Comparison of ENCODE assay signal across 8 mouse cellular contexts in the genomic region with DNA sequence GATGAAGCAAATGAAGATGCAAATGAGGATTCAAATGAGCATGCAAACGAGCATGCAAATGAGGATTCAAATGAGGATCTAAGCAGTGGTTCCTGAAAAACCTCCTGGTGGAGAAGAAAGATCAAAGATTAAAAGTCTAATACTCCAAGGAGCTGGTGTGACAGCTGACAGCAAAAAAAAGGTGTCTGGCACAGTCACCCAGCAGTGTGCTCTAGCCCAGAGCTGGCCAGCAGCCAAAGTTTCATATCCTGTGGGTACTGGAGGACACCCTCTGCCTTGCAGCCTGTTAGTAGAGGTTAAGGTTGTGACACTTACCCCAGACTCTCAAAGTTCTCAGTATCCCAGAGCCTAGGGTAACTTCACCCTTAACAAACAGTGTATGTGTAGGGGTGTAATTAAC.
DNase-seq lines count a peak whose midpoint lies in the region; ATAC-seq and TF ChIP-seq lines count a peak whose summit lies in the region.

No protein-coding gene starts in this region.

- no peak overlapping the region for H3K27ac ChIP-seq in stomach, embryonic 14.5 days (ENCODE audit: low read length)
- no peak overlapping the region for H3K27ac ChIP-seq in stomach, postnatal 0 days (replicated peaks)
- H3K27ac ChIP-seq in intestine, postnatal 0 days (ENCODE audit: low read depth, low read length): no peak overlapping the region

- no peaks in the 10 kb centered on the region for H3K27me3 ChIP-seq in stomach, embryonic 14.5 days (ENCODE audit: control insufficient read depth, insufficient read depth, low read length)
- H3K27me3 ChIP-seq in stomach, postnatal 0 days (ENCODE audit: control insufficient read depth, insufficient read depth, low read length): no peaks in the 10 kb centered on the region
- H3K27me3 ChIP-seq in intestine, postnatal 0 days (replicated peaks; ENCODE audit: control insufficient read depth, insufficient read depth, low read length): no peaks in the 10 kb centered on the region

- H3K4me1 ChIP-seq in stomach, embryonic 14.5 days (ENCODE audit: control insufficient read depth, insufficient read depth, low read length): no peaks in the 10 kb centered on the region
- no peaks in the 10 kb centered on the region for H3K4me1 ChIP-seq in stomach, postnatal 0 days (replicated peaks; ENCODE audit: control insufficient read depth, insufficient read depth)
- H3K4me1 ChIP-seq in intestine, postnatal 0 days (replicated peaks; ENCODE audit: control insufficient read depth, insufficient read depth, low read length): no peaks in the 10 kb centered on the region

- no peak overlapping the region for H3K4me3 ChIP-seq in stomach, embryonic 14.5 days (ENCODE audit: low read depth, low read length)
- H3K4me3 ChIP-seq in stomach, postnatal 0 days (ENCODE audit: low read depth, low read length): no peak overlapping the region
- no peak overlapping the region for H3K4me3 ChIP-seq in intestine, postnatal 0 days (ENCODE audit: low read depth, low read length)

- DNase-seq in embryo, embryonic 11.5 days (ENCODE audit: low read depth, low spot score): peak; percentile 4
- DNase-seq in embryo, embryonic 9.5 days (ENCODE audit: extremely low spot score): no peak
- no peak for DNase-seq in stomach, postnatal 0 days (ENCODE audit: low spot score)
- peak; percentile 33 for DNase-seq in heart, adult 8-10 months (ENCODE audit: low spot score)
- peak; percentile 79 for DNase-seq in kidney, postnatal 10 days

- H3K9me3 ChIP-seq in stomach, embryonic 14.5 days (ENCODE audit: control insufficient read depth, low read depth, low read length): no peaks in the 10 kb centered on the region
- H3K9me3 ChIP-seq in stomach, postnatal 0 days (ENCODE audit: control insufficient read depth, low read length): no peaks in the 10 kb centered on the region
- no peaks in the 10 kb centered on the region for H3K9me3 ChIP-seq in intestine, postnatal 0 days (ENCODE audit: control insufficient read depth)

- 72% methylated on average over 1 of the region's 1 CpGs for WGBS in stomach, embryonic 14.5 days
- WGBS in stomach, postnatal 0 days: 74% methylated on average over 1 of the region's 1 CpGs
- 59% methylated on average over 1 of the region's 1 CpGs for WGBS in intestine, postnatal 0 days

- H3K36me3 ChIP-seq in stomach, embryonic 14.5 days (ENCODE audit: control insufficient read depth, insufficient read depth, low read length): no peaks in the 10 kb centered on the region
- H3K36me3 ChIP-seq in stomach, postnatal 0 days (ENCODE audit: control insufficient read depth, insufficient read depth, low read length): no peaks in the 10 kb centered on the region
- H3K36me3 ChIP-seq in intestine, postnatal 0 days (ENCODE audit: control insufficient read depth, insufficient read depth): no peaks in the 10 kb centered on the region

- no peak overlapping the region for H3K9ac ChIP-seq in stomach, embryonic 14.5 days (replicated peaks; ENCODE audit: low read depth, low read length)
- H3K9ac ChIP-seq in stomach, postnatal 0 days (ENCODE audit: low read length): no peak overlapping the region
- no peak overlapping the region for H3K9ac ChIP-seq in intestine, postnatal 0 days (ENCODE audit: low read depth, low read length)

- TF ChIP-seq EP300 in stomach, postnatal 0 days (optimal IDR thresholded peaks at IDR 0.05): no peak

- ATAC-seq in stomach, embryonic 14.5 days (ENCODE audit: insufficient number of reproducible peaks, insufficient read depth, low FRiP score, low read depth): peak; percentile 58; the same call in 1 of the 2 replicates
- ATAC-seq in stomach, postnatal 0 days (ENCODE audit: low FRiP score, low TSS enrichment): no peak
- ATAC-seq in megakaryocyte-erythroid progenitor cell, adult 5-6 weeks (replicated peaks; ENCODE audit: low FRiP score, low TSS enrichment, poor library complexity, severe bottlenecking): peak; percentile 85
- ATAC-seq in intestine, postnatal 0 days: no peak

- TF ChIP-seq CTCF in stomach, postnatal 0 days (IDR thresholded peaks at IDR 0.05; ENCODE audit: low read depth): no peak
- no peak for TF ChIP-seq CTCF in intestine, postnatal 0 days (IDR thresholded peaks at IDR 0.05; ENCODE audit: low read depth)

- no peak overlapping the region for H3K4me2 ChIP-seq in stomach, embryonic 14.5 days (replicated peaks; ENCODE audit: low read depth, low read length)
- no peak overlapping the region for H3K4me2 ChIP-seq in stomach, postnatal 0 days (replicated peaks; ENCODE audit: low read depth)
- H3K4me2 ChIP-seq in intestine, postnatal 0 days (replicated peaks; ENCODE audit: low read depth): no peak overlapping the region

Comparison
In these comparisons a context has a peak if more than half of its experiments do, and no peak if none do; other contexts are left out.
1. DNase-seq: peak in embryo, embryonic 11.5 days (single experiment), heart, adult 8-10 months (single experiment) and kidney, postnatal 10 days (single experiment); none in embryo, embryonic 9.5 days (single experiment) and stomach, postnatal 0 days (single experiment).
2. ATAC-seq: peak in stomach, embryonic 14.5 days (single experiment) and megakaryocyte-erythroid progenitor cell, adult 5-6 weeks (single experiment); none in stomach, postnatal 0 days (single experiment) and intestine, postnatal 0 days (single experiment).